Mouse (Mus musculus) right cerebral cortex, postnatal 10 days (tissue): ENCODE measurements around the gene Sash3.
A peak's percentile ranks its signal among the peaks of the same experiment; 100 is the strongest.

Experiments used
- DNase-seq, 2 experiments: peaks; one replicate each; pipeline ENCODE4 v3.0.0; 2021; ENCODE audit warnings: low spot score in 2 of 2

Gene Sash3

DNA sequence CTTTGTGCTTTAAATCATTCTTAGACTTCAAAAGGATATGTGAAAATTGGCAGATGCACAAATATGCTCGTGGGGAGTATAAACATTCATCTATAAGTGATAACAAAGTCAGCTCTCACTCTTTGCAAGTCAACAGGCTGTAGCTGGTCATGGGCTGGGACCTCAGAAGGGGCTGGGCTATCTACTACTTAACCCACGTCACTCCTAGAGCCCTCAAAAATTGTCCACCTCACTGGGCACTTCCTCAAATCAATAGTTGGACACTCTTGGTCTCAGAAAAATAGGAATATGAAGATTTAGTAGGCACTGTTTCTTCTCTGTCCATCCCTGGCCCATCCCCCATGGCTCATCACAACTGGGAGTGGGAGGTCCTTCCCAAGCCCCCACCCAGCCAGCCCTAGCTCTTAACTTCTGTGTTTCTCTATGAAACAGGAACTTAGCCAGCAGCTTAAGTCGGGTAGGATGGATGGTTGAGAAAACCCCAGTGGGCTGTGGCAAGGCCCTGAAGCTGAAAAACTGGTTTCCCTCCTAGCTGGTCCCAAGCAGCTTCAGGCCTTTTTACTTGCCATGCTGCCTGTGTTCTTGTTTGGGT lies 5.9 kb upstream of the Sash3 start:
- no peak for DNase-seq

DNA sequence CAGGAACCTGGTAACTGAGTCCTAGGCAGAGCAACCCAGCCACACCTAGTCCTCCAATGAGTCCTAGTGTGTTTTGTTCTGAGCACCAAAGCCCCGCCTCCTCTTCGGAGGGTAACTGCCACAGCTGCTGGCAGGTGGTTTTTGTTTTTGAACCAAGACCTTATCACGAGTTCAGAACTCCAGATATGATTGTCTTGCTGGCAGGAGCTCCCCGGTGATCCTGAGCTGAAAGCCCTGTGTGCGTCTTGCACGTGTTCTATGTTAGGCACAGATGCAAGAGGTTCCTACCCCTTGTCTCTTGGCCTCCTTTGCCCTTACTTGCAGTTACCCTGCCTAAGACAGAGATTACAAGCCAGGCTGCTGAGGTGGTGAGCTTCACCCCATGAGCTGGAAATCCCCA lies 4.8 kb upstream of the Sash3 start:
- no peak for DNase-seq

DNA sequence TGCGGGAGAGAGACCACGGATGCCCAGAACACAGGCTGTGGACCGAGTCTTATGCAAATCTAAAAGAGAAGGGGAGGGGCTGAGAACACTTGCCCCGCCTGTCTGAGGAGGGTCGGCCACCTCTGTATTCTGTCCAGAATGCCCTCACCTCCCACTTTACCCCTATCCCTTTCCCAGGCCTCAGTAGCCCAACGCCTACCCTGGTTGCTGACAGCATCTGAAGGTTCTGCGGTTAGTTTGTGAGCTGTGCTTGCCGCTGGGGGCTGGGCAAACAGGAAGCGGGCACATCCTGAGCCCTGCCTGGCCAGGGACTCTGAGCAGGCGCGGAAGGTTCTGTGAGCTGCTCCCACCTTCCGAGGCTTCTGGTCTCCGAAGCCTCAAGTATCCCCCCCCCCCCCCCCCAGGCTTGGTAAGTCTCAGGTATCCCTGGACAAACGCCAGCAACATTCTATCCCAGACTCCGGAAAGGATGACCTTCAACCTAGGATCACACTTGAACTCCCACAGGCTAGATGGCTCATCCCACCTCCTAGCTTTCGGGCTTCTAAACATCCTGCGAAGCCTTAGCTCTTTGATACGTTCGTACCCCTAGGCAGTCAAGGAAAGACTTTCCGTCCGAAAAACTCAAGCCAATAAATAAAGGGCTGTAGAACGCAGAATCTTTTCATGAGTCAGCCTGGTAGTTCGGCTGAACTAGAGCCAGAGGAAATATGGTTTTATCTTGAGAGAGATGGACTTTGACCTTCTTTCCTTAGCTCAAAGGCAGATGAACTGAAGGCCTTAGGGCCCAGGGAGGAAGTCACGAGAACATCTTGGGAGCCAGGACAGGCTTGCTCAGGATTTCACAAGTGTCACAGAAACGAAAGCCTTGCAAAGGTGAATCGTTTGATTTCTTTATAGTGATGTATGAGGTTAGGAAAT lies 2.6 kb upstream of the Sash3 start:
- DNase-seq, result no peak

- no peak for DNase-seq
Measured at GRCm38 (mm10) chrX:48147226-48147625, 990 bp downstream of the Sash3 start.

- no peak for DNase-seq
Measured at GRCm38 (mm10) chrX:48147741-48148186, 1.5 kb downstream of the Sash3 start.

GRCm38 (mm10) chrX:48152106-48152505 lies 5.9 kb downstream of the Sash3 start:
- no peak for DNase-seq

DNA sequence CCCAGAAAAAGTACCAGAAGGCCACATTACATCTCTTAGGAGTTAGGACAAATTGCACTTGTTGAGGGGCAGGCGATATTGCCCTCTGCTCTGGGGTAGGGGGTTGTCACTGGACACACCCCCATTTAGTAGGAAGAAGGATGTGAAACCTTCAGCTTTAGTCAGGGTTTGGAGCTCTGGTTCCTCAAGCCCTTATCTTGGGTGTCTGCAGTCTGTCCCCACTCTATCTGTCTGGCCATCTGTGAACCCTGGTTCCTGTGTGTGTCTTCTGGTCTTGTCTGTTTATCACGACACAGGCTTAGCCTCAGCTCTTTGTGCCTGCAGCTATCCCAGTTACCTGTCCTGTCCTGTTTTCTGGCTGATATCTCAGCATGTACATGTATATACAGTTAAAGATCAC lies 7.2 kb downstream of the Sash3 start:
- no peak for DNase-seq

DNA sequence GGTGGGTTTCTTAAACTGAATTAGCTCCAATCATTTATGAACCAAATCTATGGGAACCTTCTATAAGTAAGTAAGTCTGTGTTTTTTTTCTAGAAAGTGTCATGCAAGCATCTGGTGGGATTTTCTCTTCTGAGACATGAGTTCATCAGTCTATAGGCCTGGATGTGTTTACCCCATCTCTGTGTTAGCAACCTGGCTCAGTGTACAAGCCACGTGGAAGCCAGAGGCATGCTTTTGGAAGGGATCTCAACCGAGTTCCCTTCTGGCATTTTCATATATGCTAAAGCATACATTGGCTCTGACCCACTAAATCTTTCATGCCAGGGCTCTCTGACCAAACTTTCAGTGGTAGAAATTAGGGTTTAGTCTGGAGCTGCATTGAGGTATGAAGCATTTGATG lies 7.7 kb downstream of the Sash3 start:
- DNase-seq, result no peak

DNA sequence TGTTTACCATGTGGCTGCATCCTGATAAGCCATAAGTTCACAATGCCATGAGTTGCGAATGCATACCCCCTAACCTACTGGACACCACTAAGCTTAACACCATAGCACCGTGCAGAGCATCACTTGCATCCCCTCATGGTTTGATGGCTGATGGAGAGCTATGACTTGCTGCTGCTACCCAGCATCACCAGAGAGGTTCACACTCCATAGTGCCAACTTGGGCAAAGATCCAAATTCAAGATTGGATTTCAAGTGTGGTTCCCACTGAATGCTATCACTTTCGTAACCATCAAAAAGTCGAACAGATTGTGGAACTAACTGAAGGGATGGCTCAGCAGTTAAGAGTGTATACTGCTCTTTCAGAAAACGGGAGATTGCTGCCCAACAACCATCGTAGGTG lies 9.3 kb downstream of the Sash3 start:
- DNase-seq, result peak in 1 of 2 experiments; percentile 29

GRCm38 (mm10) chrX:48157396-48157795 lies 11.2 kb downstream of the Sash3 start:
- no peak for DNase-seq

- DNase-seq, result no peak
Measured at GRCm38 (mm10) chrX:48158229-48158919, 12.1 kb downstream of the Sash3 start.

DNA sequence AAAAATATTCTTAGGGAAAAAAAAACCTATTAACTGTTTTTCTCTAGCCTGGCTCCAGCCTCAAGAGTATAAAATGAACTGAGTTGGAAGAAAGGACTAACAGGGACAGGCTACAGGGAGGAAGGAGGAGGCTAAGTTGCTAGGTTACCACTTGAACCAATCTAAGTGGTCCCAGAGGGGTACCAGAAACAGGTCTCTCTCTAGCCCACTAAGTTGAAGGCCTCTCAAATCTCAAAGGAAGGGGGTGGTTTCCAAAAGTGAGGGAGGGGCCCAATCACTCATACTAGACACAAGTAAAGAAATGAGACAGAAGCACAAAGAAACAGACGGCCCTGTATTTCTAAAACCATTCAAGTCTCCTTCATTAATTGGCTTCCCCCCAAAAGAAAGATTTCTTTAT lies 23.7 kb downstream of the Sash3 start:
- DNase-seq, result no peak

DNA sequence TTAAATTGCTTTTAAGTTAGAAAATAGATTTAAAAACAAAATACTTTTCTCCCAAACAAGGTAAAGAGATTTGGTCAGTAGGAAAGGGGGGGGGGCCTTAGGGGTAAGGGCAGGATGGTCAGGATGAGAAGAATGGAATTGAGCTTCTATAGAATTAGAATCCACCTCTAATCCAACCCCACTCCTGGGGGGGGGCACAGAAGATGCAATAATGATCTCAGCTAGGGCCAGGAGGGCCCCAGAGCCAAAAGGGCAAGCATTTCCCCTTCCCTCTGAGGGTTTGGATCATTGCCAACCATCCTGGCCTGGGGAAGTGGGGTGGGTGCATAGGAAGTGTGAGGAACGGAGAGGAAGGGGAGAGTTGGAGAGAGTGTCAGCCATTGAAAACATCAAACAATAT lies 24.1 kb downstream of the Sash3 start:
- no peak for DNase-seq

DNA sequence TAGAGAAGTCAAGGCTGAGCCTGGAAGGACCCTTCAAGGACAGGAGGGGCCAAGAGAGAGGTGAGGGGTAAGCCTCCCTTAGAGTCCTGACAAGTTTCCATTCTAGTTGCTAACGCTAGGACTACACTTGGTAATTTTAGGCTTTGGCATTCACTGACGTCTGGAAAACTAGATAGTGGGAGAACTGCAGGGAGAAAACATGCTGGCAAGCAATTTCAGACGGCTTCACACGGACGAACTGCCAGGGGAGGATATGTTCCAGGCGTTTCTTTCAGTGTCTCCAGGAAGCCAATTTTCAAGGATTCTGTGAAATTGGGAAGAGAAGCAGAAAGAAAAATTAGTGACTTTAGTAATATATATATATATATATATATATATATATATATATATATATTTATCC lies 35.6 kb downstream of the Sash3 start:
- peak in 1 of 2 experiments; percentile 39 for DNase-seq

DNA sequence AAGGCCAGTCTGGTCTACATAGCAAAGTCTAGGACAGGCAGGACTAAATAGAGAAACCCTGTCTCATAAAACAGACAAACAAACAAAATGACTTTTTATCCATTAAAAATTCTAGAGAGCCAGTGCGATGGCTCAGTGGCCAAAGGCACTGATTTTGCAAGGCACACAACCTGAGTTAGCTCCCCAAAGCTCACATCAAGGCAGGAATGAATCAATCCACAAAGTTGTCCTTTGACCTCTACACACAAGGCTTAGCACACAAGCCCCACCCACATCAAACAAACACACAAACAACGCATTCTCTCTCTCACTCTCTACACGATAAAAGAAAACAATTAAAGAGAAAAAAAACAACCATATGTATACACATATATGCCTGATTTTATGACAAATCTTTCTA lies 38.5 kb downstream of the Sash3 start:
- DNase-seq, result no peak

- DNase-seq, result no peak
Measured at GRCm38 (mm10) chrX:48191261-48191660, 45.0 kb downstream of the Sash3 start.

- DNase-seq, result no peak
Measured at GRCm38 (mm10) chrX:48193235-48194152, 47.3 kb downstream of the Sash3 start.

GRCm38 (mm10) chrX:48197856-48198255 lies 51.6 kb downstream of the Sash3 start:
- DNase-seq, result no peak

DNA sequence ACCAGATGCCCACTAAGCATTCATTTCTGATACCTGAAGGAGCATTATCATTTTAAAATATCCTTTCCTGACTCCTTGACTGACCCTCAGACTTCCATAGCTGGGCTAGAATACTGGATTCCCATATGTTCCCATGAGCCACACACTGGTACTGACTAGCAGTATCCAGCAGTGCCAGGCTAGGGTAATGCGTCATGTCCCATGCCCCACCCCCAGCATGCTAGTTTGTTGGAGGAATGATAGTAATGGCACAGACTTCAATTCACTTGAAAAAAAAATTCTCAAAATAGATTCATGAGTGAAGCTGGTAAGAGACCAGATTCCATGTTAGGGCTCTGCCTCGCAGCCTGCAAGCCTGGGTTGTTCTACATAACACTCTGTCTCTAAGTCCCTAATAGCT lies 52.8 kb downstream of the Sash3 start:
- peak in 1 of 2 experiments; percentile 28 for DNase-seq

GRCm38 (mm10) chrX:48200699-48201098 lies 54.5 kb downstream of the Sash3 start:
- no peak for DNase-seq

DNA sequence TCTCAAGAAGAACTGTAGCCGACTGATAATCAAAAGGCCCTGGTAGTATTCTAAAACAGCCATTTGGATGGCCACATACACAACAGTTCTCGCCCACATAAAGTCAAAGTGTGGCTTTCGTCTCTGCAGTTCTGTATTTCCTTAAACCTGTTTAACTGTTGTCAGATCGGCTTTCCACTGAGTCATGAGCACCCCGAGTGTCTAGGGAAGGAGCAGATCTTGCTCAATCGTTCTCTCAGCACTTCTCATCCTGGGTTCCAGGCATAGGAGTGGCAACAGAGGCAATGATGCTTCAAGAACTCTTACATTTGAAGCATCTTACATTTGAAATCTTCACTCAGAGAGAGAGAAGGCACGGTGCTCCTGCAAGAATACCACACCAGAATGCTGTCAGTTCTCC lies 55.7 kb downstream of the Sash3 start:
- no peak for DNase-seq

DNA sequence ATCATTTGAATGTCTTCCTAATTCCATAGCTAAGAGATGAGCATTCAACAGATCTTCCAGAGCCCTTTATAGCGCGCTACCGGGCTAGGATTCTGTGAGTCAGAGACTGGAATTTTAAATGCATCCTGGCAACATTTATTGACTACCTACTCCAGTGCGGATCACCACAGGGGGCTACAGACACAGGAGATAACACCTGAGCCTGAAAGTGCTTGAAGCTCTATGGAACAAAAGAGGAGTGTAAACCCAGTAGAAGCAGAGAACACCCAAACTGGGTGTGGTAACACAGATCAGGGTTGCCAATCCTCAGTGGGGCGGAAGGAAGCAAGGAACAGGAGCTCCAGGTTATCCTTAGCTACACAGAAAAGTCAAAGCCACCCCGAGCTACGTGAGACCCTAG lies 56.2 kb downstream of the Sash3 start:
- DNase-seq, result no peak
